Mouse (Mus musculus): ENCODE data around the gene Wap. TPM values are rescaled to one million over a fixed set of nuclear protein-coding genes. Genes with fewer than 3 reads are reported as not detected.

The Wap gene
- polyA plus RNA-seq, 3 experiments from 2014 or later: not detected

DNA sequence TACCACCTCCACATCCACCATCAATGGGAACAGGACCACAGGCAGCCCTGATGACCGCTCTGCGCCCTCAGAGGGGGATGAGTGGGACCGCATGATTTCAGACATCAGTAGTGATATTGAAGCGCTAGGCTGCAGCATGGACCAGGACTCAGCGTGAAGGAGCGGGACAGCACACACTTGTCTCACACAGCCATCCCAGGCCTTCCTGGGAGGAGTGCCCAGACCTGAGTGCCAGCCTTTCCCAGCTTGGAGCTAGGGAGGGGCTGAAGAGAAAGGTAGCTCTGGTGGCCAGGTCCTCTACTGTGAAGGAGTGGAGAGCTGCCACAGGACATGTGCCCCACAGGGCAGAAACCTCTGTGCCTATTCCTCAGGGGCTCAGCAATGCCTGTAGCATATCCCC lies 42.2 kb downstream of the Wap start:
- ATAC-seq: no peak

DNA sequence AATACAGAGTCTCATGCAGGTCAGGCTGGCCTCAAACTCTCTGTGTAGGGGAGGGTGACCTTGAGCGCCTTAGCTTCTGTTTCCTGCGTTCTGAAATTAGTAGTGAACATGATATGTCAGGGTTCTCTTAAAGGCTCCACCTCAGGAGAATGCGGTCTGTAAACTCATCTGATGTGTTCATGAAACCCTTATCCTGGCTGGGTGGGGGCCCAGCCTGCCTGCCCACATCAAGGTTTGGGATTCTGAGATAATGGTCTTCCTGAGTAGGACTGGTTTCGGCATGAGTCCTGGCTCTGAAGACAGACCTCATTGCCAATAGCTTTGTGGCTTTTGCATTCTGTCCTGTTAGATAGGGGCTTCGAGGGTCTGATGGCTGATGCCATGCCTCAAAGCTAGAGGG lies 43.1 kb downstream of the Wap start:
- no peak for ATAC-seq

DNA sequence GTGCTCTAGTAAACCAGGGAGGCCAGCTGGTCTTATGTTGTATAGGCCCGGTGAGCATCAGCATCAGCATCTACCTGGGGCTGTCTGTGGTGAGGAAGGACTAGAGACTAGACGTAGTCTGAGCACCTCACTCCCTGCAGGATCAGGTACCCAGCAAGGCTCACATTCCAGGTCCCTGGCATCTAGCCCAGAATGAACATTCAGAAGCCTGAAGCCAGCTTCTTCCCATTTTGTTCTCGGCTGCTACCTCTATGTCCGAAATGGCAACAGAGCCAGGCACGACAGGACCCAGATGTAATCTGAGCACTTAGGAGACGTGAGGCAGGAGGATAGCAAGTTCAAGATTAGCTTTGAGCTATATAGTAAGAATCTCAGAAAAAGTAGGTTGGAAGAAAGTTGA lies 43.6 kb downstream of the Wap start:
- ATAC-seq: no peak

DNA sequence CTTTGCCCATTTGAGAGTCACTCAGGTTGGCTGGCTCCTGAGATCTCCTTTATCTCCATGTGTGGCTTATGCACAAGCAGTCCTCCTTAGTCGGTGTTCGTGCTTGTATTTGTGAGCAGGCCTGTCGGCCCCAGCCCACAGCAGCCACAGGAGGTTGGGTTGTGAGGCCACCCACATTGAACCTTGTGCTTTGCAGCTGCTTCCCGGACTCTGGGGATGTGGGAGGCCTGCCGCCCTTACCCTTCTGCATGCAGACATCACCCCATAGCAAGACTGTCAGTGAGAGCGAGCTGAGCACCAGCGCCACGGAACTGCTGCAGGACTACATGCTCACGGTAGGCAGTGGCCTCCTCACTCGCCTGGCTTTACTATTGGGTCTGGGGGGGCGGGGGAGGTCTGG lies 45.0 kb downstream of the Wap start:
- ATAC-seq: no peak

DNA sequence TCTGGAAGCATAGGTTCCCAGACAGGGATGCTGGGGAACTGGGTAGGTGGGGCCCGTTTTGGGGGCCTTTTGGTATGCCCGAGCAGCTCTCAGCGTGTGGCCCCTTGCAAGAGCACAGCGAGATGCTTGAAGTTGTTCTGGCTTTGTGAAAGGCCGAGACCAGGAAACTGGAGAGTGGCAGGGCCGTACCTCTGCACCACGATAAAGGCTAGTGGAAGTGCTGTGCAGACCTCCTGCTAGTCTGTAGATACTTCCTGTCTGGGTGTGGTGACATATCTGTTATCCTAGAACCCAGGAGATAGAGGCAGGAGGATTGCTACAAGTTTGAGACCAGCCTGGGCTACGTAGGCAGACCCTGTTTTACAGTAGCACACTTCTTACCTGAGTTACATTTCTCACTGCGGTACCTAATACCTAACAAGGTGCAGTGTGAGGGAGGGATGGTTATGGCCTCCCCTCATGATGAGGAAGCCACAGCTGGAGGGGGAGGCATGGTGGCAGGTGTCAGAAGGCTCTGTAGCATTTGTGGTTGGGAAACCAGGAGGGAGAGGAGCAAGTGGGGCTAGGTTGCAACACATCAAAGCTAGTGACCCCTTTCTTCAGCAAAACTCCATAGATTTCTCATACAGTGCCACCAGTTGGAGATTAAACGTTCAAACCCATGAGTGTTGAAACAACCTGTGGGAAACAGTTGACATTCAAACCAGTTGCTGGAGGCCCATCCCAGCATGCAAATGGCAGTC lies 47.3 kb downstream of the Wap start:
- no peak for ATAC-seq

DNA sequence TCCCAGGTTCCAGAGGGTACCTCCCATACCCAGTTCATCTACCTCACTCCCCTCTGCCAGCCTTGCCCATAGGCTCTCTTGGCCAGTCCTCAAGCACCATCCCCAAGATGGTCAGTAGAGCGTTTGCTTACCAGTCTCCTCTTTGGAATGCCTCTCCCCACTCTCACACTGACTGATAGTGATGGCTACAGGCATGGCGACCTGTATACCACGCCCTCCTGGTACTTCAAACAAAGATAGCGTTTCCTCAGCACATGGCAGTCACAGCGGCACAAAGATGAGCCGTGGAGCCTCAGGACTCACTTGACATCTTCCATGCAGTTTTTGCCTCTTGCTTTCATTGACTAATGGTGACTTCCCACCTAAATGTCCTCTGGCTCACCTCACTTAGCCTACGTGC lies 48.6 kb downstream of the Wap start:
- no peak for ATAC-seq

DNA sequence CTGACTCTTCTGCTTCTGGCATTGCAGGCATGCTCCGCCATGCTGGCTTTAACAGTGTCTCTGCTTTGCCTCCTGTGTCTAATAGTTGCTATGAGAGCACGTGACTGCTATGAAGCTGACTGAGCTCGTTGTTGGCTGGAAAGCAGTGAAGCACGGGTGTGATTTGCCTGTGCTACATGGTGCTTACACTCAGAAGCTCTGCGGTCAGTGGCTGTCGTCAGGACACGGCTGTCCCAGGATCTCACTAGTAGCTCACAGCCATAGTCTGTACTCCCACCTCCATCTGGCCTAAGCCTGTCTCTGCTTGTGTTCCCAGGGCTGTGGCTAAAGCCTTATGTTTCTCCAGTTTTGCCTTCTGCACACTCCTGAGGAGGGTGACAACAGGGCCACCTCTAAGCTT lies 50.1 kb downstream of the Wap start:
- no peak for ATAC-seq

DNA sequence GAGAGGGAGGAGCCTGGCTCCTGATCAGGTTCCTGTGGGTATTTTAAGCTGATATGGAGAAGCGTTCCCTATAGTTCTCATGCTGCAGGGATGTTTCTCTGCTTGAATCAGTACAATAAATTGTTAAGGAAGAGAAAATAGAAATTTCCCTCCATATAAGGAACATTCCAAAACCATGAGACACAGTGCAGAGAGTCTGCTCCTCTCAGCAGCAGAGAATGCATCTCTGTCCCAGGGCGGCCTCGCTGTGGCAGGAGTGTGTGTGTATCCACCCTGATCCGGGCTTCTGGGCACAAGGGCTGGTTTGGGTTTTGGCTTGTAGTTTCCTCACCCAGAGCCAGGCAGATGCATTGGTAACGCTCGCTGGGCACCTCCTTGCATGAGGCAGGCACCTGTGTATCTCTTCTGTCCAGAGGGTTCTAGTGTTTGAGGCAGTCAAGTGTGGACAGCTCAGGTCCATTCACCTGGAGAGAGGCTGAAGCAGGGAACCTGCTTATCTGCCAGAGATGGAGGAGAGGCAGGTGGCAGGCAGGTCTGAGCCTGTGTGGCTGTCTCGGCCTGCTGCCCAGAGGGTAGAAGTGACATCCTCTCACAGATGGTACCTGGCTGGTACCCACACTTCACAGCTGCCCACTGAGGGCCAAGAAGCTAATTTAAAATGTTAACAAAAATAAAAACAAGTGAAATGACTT lies 51.0 kb downstream of the Wap start:
- ATAC-seq: no peak

DNA sequence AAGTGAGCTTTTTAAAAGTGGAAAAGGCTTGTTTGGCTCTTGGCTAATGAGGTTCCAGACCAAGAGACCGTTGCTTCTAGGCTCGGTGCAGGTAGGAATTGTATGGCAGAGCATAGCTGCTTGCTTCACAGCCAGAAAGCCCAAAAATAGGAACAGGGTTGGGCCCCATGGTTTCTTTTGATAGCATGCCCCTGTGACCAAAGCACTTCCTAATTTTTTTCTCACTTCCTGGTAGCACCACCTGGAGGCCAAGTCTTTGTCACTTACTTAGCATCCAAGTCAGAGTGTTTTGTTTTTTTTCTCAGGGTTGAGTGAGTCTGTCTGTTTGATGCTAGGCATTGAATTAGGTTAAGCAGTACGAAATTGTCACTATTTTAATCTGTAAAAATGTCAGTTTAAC lies 51.8 kb downstream of the Wap start:
- ATAC-seq: no peak

DNA sequence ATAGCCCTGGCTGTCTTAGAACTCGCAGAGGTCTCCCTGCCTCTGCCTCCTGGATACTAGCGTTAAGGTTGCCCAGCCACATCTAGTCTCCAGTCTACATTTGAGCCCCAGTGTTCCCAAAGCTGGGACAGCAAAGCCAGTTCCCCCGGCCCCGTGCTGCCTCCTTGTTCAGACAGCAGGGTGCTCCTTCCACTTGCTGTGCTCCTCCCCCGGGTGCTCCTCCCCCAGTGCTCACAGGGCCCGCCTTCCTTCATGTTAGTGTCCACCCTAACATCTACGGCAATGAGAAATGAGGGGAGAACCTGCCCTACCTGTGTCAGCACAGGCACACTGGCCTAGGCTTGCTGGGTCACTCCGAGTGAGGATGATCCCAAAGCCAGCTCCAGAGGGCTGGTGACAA lies 52.7 kb downstream of the Wap start:
- no peak for ATAC-seq

Other genes starting within 250 kb of the Wap start
- 10 to 100 TPM; 40.6 to 60.2 (median 44.9) TPM for gene Zmiz2, start 249.6 kb downstream of the Wap start, polyA plus RNA-seq (2017; shearing (Covaris generic))
- gene Ppia, start 223.2 kb downstream of the Wap start, polyA plus RNA-seq (2017; shearing (Covaris generic)): 1,000 to 10,000 TPM; 2,486 to 3,282 (median 2,929) TPM
- gene H2afv, start 194.2 kb downstream of the Wap start, polyA plus RNA-seq (2017; shearing (Covaris generic)): 100 to 1,000 TPM; 131 to 311 (median 156) TPM
- gene Purb, start 162.7 kb downstream of the Wap start, polyA plus RNA-seq (2017; shearing (Covaris generic)): 10 to 100 TPM; 21.0 to 26.1 (median 23.7) TPM
- gene Myo1g, start 117.7 kb downstream of the Wap start, polyA plus RNA-seq (2017; shearing (Covaris generic)): 100 to 1,000 TPM; 117 to 248 (median 132) TPM
- 100 to 1,000 TPM in 2 of 3 experiments, 10 to 100 TPM in 1; 98.6 to 202 (median 183) TPM for gene Ccm2, start 91.8 kb downstream of the Wap start, polyA plus RNA-seq (2017; shearing (Covaris generic))
- gene Nacad, start 32.6 kb downstream of the Wap start, polyA plus RNA-seq (2017; shearing (Covaris generic)): not detected
- 10 to 100 TPM; 29.0 to 32.2 (median 31.4) TPM for gene Tbrg4, start 12.6 kb downstream of the Wap start, polyA plus RNA-seq (2017; shearing (Covaris generic))
- 1 to 10 TPM; 4.2 to 6.8 (median 5.6) TPM for gene Ramp3, start 19.9 kb upstream of the Wap start, polyA plus RNA-seq (2017; shearing (Covaris generic))
- not detected for gene Gm11983, start 199.0 kb upstream of the Wap start, polyA plus RNA-seq (2017; shearing (Covaris generic))